Mouse (Mus musculus) lung, postnatal 14 days (tissue): Measurements from ENCODE around the gene Dclk1.

Experiments
- DNase-seq: peaks from one replicate; pipeline ENCODE4 v3.0.0; 2021

Gene Dclk1

DNA sequence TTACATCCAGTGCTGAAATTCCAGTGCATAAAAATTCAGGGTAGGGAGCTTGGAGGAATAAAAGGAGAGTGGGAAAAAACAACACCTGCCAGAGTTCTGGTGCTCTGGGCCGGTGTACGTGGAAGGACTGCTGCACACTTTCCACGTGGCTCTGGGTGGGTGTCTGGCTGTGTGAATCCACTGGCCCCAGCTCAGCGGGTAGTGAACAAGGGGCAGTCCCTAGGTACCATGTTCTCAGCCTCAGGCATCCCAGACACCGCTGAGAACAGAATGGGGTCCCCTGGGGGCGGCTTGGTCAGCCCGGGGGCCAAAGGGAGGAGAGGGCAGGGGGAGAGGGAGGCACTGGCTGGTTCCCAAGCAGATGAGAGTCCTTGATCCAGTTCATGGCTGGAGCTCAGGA lies 164.5 kb downstream of the Dclk1 start:
- no peak for DNase-seq

DNA sequence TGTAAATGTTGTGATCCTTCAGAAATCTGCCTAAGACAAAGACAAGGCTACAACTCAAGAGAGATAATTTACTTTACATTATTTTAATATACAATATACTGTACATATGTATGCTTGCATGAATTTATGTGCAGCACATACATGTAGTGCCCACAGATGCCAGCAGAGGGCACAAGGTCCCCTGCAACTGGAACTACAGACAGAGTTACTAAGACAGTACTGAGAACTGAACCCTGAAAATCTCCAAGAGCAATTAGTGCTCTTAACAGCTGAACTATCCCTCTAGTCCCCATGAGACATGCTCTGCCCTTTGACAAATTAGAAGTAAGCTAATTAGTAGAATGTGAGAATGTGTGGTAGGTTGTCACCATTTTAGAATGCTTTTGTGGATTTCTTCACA lies 169.4 kb downstream of the Dclk1 start:
- no peak for DNase-seq

DNA sequence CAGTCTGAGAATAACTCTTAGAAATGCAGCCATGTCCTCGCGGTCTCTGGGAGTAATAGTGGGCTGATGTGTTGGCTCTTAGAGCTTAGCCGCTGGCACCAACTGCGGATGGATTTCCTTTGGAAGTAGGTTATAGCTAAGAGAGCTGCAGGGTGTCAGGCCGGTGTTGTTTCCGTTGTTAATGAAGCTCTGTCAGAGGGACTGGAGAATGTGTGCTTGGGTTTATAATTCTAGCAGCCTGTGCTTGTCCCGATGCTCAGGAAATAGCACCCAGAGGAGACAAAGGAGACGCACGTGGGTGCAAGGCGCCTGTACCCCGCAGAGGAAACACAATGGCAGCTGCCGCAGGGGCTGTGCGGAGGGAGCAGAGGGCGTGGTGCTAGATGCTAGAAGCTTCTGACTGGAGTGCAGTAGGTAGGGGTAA lies 173.4 kb downstream of the Dclk1 start:
- no peak for DNase-seq

DNA sequence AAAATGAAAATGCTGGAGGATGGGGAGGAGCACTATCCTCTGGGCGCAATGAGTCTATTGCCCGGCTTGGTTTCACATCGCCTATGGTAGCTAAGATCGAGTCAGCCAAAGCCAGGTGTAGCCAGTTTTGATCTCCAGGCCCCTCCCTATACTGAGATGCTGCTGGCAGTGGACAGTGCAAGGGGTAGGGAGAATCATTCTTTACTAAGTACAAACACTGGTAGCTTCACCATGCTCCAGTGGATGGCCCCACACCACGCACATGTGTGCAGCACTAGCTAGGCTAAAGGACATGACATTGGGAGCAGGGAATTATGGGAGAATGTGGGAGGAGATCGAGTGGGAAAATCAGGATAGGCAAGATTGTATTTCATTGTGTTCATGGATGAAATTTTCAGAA lies 176.7 kb downstream of the Dclk1 start:
- DNase-seq: no peak

DNA sequence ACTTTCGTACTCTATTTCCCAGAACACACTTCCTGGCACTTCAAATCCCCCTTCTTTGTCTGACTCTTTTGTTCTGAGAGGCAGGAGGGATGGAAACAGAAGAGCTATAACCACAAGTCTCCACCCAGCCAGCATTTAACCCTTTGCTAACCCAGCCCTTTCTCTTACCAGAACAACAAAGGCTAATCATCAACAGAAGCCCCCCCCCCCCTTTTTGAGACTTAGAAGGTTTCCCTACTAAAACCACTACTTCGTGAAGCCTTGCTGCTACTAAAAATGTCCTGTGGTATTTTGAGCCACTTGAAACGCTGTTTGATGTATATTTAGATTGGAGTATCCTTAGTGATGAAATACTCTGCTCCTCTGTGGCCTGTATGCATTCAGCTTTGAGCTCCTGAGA lies 177.2 kb downstream of the Dclk1 start:
- no peak for DNase-seq

DNA sequence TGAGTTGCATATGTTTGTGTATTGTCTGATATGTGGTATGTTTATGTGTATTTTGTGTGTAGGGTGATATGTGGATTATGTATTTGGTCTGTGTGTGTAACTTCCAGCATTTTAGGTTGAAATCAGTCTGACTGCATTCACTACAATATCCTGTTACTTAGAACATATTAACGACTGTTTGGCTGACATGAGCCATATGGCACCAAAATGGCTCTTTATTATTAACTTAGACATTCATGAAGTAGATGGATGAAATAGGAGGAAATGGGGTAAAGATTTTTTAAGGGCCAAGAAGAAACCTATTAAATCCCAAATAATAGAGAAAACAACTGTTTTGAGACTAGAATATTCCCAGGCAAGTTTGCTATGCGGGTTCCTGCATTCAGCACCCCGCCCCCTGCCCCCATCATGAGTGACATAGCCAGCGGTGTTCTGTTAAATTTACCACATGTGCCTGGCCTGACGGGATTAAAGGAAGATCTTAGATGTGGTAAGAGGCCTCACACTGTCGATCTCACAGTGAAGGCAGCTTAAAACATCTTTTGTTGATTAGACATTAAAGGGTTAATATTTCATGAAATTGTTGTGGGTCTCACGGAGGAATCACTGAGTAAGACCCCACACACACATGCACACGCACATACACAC lies 178.4 kb downstream of the Dclk1 start:
- no peak for DNase-seq

DNA sequence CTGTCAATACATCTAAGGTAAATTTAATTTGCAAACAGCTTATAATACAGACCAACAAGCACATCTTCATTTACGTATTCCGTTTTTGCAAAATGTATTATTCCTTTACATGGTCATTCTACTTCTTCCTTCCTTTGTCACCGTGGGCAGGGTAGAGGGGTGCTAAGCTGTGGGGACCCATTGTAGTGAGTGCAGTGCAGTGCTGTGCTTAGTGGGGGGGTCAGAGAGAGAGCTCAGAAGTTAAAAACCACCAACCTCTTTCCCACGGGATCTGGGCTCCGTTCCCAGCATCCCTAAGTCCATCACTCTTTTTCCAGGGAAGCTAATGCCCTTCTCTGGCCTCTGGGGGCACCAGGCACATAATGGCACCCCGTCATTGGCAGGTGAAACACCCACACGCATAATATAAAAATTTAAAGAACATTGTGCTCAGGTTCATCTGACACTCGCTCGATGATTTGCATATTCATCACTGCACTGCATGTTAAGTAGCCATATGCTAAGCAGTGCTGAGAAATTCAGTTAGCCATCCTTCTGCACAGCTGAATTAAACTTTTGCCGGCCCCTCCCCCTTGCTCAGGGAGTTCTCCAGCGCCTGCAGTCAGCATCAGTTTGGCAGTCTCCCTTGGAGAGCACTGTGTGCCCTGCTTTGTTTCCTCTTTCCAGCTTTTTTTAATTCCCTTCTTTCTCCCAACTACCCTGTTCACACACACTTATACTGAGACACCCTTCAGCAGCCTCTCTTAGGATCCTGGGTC lies 181.7 kb downstream of the Dclk1 start:
- no peak for DNase-seq

DNA sequence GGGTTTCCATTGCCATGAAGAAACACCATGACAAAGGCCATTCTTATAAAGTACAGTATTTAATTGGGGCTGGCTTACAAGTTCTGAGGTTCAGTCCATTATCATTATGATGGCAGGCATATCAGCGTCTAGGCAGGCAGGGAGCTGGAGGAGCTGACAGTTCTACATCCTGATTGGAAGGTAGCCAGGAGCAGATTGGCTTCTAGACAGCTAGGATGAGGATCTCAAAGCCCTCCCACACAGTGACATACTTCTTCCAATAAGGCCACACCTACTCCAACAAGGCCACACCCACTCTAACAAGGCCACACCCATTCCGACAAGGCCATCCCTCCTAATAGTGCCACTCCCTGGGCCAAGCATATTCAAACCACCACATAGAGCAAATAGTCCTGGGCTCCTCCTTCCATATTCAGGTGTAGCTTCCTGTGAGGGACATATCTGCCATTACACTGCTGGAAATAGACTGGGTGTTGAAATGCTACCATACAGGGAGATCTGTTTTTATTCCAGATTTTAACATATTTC lies 187.9 kb downstream of the Dclk1 start:
- no peak for DNase-seq

DNA sequence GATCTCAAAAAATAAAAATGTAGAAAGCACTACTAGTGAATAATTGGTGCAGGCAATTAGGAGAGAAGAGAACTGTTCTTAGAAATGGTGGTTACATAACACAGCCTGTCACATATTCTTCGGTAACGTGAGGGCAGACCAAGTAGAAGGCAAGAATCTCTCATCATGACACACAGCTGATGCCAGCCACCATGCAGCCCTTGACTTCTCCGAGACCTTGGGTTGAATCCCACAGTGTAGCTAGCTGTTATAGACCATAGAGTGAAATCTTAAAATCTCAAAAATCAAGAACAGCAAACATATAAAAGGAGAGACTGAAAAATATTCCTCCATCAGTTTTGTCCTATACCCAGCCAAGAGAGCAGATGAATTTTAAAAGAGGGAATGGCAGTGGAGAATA lies 189.1 kb downstream of the Dclk1 start:
- no peak for DNase-seq

DNA sequence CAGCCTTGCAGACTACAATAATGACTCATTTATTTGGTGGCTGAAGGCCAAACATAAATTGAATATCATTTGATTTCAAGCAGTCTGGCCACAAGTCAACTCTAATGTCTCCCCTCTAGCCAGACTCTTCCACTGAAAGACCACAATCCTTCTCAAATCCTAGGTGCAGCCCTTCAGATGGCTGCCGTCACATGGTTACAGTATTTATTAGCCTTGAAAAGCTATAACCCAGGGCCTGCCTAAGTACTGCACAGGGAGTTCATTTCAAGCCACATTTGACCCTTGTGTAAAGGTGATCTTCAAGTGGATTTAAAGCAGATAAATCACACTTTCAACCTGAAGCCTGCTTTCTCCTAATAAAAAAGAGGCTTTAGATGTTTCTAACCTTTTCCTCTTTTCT lies 192.1 kb downstream of the Dclk1 start:
- DNase-seq: no peak

DNA sequence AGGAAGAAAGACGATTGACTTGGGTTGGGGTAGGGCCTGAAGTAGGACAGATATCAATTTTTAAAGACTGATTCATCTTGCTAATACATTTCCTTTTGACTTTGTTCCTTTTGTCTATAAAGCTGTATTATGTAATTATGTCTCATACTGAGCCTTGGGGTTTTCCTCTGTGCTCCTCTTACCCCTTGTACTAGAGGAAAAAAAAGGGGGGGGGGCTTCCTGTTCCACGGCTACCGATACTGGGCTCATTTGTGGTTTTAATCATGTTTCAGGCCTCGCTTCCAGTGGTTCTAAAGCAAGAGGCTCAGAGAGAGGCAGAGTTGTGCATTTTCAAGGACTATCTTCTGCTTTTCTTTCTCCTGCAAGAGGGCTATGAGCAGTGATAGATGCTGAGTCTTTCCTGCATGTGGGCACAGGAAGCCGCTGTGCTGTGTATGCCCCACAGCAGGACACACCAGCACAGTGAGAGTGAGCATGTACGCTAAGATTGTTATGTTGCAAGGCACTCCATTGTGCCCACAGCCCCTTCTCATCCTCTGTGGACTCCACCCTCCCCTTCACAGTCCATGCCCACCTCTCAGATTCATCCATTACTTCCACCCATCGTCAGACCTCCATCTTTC lies 196.8 kb downstream of the Dclk1 start:
- no peak for DNase-seq

DNA sequence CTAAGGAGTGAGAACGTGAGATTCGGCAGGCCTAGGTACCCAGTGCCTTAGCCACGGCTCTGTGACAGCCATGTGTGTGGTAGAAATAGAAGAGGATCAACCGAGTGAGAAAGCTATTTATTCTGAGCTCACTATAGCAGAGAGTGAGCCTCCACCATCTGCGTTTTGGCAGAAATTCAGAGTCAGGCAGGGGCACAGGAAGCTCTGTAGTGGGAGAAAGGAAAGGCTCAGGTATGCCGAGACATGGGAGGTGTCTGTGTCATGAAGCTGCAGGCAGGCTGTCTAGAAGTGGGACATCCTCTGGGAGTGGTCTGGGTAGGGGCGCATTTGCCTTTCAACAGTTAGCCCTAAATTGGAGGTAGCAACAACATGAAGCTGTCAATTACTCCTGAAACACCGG lies 198.2 kb downstream of the Dclk1 start:
- DNase-seq: no peak

DNA sequence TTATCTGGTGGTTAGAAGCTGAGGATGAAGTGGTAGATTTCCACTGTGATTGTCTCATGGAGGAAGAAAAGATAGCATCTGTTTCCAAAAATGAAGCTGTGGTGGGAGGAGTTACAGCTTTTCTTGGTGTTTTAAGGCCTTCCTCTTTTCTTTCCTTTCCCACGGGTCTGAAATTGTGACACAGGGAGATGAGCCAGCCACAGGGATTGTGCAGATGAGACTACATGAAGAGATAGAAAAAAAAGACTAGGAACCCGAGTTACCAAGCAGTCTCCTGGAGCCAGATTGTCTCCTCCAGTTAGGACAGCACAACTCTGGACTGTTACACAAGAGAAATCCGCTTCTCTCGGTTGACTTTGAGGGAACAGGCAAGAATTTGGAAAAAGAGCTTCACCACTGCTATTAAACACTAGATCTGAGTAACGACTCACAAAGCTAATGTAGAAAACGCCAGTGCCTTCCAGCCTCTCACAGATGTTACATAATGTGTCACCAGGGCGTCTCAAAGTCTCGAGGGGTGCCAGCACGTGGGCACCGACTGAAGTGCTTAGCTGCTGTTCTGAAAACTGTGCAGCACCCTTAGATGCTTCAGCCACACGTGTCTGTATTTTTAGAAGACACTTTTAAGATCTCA lies 200.0 kb downstream of the Dclk1 start:
- no peak for DNase-seq

DNA sequence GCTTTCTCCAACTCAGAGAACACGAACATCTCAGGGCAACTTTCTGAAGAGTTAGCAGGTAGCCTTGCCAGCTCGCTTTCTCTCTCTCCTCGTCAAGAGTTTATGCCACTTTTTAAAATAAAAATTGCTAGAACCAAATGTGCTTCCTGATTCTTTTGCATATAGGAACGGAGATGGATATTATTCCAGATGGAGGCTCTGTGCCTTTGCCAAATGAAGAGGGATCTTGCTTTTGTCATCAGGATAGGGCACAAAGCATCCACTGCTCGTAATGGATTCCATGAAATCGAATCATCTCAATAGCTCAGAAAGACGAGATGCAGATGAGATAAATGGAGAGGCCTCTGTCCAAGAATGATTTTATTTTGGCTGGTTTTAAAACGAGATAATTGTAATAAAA lies 201.1 kb downstream of the Dclk1 start:
- DNase-seq: no peak

DNA sequence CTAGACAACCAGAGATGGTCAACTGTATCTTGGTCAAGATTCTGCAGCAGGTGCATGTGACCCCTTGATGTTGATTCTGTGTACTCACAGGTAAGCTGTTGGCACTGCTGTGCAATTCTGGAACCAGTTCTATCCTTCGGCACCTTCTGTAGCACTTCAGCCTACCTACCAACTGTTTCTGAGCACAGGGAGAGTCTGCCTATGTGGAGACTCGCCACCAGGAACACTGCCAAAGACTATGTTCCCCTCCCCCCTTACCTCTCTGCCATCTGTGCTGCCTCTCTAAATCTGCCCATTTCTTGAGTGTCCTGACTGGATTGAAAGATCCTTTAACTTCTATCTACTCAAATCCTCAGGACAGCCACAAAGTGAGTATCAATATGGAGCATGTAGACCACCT lies 201.6 kb downstream of the Dclk1 start:
- DNase-seq: no peak

DNA sequence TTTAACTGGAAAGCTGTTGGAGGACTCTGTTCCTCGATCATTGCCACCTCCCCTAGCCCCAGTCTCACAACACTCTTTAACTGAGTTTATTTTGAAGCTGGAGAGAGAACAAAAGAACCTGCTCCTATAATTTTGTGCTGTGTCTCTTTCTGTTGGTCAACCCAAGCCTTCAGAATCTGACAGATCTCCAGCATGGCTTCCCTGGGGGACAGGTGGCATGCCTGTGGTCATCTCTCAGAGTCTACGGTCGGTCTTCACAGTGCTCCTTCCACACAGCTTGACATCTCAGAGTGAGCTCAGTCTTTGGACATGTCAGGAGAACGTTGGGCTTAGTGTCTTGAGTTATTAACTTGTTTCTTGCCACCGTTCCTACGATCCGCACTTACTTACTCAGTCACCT lies 204.5 kb downstream of the Dclk1 start:
- DNase-seq: no peak

DNA sequence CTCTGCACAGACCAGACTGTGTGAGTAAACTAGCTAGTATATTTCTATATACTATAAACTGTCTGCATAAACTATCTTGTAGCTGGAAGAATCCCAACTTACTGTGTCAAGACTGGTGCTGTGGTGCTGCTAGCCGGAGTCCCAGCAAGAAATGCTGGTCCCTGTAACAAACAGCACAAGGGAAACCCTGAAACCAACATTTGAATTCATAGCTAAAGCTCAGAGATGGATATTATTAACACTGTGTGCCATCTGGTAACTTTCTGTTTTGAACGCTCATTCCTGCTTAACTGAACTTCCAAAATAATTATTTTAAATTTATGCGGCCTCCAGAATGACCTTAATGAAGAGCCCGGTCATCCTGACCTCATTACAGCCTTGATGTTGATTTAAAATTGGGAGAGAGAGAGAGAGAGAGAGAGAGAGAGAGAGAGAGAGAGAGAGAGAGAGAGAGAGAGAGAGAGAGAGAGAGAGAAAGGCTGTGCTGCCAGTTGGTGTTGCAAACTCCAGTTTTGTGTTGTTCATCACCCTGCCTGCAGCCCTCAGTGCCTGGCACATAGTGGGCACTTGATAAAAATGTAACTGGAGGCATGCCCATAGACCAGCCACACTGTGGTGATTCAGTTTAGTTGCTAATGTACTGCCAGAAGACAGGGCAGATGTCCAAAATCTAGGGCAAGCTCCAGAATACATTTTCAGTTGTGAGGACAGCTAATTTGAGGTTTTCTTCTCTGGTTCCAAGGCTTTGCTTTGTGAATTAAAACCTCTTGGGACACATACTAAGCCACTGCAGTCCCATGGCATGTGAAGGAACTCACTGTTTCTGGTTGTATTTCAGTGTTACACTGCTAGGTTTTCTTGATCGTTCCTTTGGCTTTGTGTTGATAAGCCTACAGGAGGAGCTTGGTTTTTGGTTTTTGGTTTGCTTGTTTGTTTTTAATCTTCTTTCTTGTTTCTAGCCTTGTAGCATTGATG lies 205.6 kb downstream of the Dclk1 start:
- no peak for DNase-seq

DNA sequence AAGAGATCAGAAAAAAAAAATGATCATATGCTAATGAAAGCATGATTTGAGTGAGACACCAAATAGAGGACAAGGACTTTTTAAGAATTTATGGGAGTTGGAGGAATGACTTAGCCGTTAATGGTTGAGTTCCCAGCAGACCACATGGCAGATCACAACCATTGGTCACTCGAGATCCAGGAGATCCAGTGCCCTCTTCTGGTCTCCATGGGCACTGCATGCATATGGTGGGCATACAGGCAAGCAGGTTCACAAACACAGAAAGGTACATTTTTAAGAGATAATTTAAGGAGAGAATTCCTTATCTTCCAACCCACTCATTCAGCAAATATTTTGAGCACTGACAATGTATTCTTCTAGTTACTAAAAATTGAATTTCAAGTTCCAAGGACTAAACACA lies 207.0 kb downstream of the Dclk1 start:
- no peak for DNase-seq

DNA sequence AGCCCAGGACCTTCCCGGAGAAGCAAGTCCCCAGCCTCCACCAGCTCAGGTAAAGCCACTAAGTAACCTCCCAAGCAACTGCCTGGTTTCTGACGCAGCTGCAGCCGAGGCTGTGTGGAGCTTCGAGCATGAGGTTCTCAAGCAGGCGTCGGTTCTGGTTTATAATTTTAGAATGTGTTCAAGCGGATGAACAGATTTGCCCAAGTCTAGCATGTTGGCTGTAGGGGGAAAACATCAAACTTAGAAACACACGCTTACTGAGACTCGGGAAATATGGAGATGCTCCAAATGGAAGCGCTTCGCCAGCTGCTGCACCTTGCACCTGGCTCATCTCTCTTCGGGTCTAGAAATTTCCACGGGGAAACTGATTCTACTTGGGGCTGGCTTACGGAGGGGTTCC lies 208.9 kb downstream of the Dclk1 start:
- DNase-seq: no peak

DNA sequence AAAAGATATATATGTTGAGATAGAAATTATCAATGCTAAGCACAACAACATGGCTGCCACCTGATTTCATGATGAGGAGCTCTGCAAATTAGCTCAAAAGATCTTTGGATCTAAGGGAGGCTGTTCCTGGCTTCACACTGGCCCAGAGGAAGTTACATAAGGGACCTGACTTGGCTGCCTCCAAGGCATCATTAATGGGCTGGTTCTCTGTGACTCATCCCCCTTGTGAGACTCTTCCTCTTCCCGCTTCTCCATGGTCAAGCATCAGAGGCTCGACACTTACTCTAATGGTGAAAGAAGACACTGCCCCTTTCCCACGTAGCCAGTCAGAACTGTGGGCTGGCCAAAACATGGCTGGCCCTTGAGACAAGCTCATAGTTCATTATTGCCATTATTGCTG lies 209.7 kb downstream of the Dclk1 start:
- no peak for DNase-seq

DNA sequence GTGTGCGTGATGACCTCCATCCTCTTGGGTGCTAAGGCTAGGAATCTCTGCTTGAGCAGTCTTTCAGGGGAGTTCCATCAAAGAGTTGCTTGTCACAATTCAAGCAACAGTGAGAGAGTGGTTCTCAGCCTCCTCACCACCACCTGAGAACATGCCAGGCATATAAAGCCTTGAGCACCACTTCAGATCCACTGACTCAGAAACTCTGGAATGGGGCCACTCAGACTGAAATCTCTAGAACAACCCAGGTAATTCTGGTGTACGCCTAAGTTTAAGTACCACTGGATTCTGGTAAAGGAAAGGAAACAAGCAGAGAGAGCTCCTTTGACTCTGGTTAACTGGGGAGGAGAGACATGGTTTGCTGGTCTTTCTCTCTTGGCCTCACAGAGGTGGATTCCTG lies 210.3 kb downstream of the Dclk1 start:
- DNase-seq: peak; percentile 7

DNA sequence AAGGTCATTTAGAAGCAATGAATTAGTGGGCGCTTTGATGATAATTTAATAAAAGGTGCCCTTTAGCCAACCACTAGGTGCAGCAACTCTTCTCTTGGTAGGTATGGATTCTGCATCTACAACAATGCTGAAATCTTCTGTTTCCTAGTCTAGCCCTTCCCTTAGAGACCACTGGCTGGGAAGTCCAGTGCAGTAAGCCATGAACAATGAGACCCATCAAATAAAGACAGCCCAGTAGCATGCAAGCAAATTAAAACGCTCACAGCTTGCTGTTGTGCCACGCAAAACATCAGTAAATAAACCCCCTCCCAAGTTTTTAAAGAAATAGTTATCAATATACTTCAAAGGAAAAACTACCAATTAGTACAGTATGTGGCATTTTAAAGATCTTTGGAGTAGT lies 218.9 kb downstream of the Dclk1 start:
- DNase-seq: no peak
